Mouse (Mus musculus) Patski (cell line): ENCODE results near the gene Slc35f4. TPM values are rescaled to one million over a fixed set of nuclear protein-coding genes. Genes with fewer than 3 reads are reported as not detected.
"Not testable (repeated sequence)": the region's sequence is repeated elsewhere in the genome, so short reads cannot be mapped to it uniquely, and the experiment has no call there.

Experiments used
- ATAC-seq: fragments of 100-300 bp; one replicate; pipeline ENCODE4 v1.8.0; 2021
- CTCF ChIA-PET: fragments of 350-600 bp; sonication (Branson Sonifier 250); formaldehyde crosslinking; loops from one replicate; lab custom pipeline; 2022; ENCODE audit warnings: inconsistent platforms; lab: Charles Lee
- POLR2A ChIA-PET: fragments of 350-600 bp; sonication (Branson Sonifier 250); formaldehyde crosslinking; loops from one replicate; lab custom pipeline; 2022; ENCODE audit warnings: antibody characterized with exemption, inconsistent platforms; lab: Charles Lee
- DNase-seq: peaks from one replicate; pipeline ENCODE4 v3.0.0-alpha.2; 2011; ENCODE audit warnings: low read depth, low spot score
- H3K27me3 ChIP-seq: fragments of 371-371 bp; one replicate; pipeline ENCODE4 v1.5.1; 2021
- CTCF ChIP-seq: fragments of 100-300 bp; IDR thresholded peaks from one replicate; pipeline ENCODE4 v1.5.1; 2021
- in situ Hi-C: fragments of 300-500 bp; cut with MboI; formaldehyde crosslinking; loops from 3 replicates; pipeline ENCODE4 v1.11.1; 2018; ENCODE audit warnings: low pct_unique_long_range_greater_than_20kb, mixed read lengths
- polyA plus RNA-seq: library from polyadenylated mRNA; unstranded; gene quantifications from one replicate; pipeline ENCODE4 v1.2.3, GENCODE M21; 2021

Gene Slc35f4
- polyA plus RNA-seq, 1 experiment from 2014 or later, result not detected

DNA sequence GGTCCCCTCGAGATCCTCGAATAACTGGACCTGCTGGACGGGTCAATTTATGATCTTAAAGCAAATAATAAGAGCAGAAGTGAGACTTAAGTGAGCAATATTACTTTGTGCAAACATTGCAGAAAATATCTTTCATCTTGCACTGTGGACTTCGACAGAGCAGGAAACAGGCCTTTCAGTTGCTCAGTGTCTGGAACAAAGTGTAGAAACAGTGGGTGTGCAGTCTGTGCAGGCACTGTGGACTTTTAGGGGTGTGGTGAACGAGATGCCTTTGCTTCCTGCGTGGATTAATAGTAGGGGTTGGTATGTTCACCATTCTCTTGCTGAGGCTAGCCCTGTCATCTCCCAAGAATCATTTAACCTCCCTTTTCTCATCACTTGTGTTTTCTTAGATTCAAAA lies 247.0 kb downstream of the Slc35f4 start:
- no peak for TF ChIP-seq CTCF
- CTCF ChIA-PET, result interaction anchor here (1.5 kb wide), 1 partner anchor 17 kb away, joined by 4 read pairs; no protein-coding TSS in a partner anchor
- H3K27me3 ChIP-seq, result no peaks in the 10 kb centered on the region
- DNase-seq (no peak), ATAC-seq (no peak)
- POLR2A ChIA-PET, result no interaction called here
- in situ Hi-C loops, result no loop called here

DNA sequence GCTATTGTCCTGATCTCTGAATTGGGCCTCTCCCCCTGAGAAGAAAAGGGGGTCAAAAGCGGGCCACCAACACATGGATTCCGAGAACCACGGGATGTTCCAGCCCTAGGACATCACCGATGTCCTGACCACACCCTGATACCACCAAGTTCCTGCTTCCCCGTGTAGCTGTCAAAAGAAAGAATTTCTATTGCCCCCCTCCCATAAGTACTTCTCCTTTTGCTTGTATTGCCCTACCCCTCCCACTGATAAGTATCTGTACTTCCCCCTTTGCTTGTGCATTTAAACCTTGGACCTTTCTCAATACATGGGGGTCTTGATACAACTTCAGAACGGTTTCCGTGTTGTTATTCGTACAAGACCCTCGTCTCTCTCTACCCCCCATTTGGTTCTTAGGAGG lies 247.4 kb downstream of the Slc35f4 start:
- CTCF ChIA-PET, H3K27me3 ChIP-seq, DNase-seq, POLR2A ChIA-PET, in situ Hi-C loops, ATAC-seq: not testable (repeated sequence)

DNA sequence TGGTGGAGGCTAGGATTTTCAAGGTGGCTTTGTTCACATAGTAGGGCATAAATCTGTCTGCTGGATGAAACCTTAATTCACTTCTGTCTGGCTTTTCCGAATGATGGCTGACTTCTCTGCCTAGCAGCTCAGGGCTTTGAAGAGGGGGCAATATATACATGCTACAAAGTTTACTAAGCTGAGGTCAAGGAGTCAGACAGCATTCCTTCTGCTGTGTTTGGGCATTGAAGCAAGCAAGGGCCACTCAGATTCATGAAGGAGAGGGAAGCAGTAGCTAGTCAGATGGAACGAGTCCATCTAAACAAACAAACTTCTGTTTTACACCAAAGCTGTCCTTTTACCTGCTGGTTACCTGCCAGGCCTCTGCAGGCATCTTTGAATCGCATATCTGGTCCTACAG lies 248.2 kb downstream of the Slc35f4 start:
- no peaks in the 10 kb centered on the region for H3K27me3 ChIP-seq
- DNase-seq (no peak), ATAC-seq (no peak)
- POLR2A ChIA-PET, result no interaction called here
- TF ChIP-seq CTCF, result no peak
- in situ Hi-C loops, result no loop called here
- CTCF ChIA-PET, result no interaction called here

DNA sequence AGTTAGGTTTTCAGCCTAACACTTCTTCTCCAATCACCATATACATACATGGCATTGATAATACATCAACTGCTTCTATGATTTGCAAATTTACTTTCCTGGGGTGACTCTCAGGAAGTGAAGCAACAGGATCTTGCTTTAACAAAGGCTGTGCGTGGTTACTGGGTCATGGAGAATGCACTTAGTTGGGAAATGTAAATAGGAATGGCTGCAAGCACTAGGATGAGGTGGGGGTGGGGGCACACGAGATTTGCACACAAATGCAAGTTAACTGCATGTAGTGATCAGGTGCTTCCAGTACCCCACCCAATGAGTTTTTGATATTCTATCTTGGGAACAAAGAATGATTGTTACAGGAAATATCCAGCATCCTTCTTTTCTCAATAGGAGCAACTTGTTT lies 250.5 kb downstream of the Slc35f4 start:
- no peak for ATAC-seq
- ChIA-PET CTCF (no interaction called here), POLR2A (no interaction called here)
- no peak for TF ChIP-seq CTCF
- no peak for DNase-seq
- in situ Hi-C loops, result no loop called here
- H3K27me3 ChIP-seq, result no peaks in the 10 kb centered on the region

DNA sequence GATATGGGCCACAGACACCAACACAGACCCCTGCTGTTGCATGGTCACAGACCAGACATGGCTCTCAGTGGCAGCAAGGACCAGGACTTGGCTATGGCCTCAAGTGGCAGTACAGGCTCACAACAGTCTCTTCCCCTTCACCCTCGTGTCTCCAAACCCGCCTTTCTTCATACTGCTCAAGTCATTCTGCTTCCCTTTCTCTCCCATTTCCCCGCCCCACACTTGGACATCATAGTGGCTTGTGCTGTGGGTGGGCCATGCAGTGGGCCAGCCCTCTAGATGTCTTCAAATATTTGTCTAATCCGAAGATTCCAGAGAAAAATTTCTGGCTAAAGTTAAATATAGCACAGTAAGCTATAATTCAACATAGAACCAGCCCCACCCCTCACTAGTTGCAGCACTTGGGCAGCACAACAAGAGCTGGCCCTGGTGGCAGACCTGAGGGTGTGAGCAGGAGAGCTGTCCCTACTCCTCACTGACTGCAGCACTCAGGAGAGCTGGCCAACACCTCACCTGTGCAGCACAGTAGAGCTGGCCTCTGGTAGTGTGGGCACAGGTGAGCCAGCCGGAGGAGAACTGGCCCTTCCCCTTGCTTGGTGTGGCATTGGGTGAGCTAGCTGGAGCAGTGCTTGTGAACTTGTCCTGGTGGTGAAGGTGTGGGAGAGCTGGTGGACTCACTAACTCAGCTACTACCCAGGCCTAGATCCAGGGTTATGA lies 260.4 kb downstream of the Slc35f4 start:
- no peak for ATAC-seq
- no peak for TF ChIP-seq CTCF
- CTCF ChIA-PET, result no interaction called here
- DNase-seq, result no peak
- in situ Hi-C loops, result no loop called here
- POLR2A ChIA-PET, result no interaction called here
- H3K27me3 ChIP-seq, result no peaks in the 10 kb centered on the region
